Comparison of ENCODE assay signal across 26 mouse cellular contexts in genomic region chr3:79289050-79289449, GRCm38 (mm10). TPM values are rescaled to one million over a fixed set of nuclear protein-coding genes. Genes with fewer than 3 reads are reported as not detected.
DNase-seq lines count a peak whose midpoint lies in the region; ATAC-seq lines count a peak whose summit lies in the region.
"Had no signal": no experiment of that assay in that cellular context is flagged by ENCODE, and none has a peak within 500 bp of the region (broad histone marks: within the 10 kb centered on the region; RNA-seq: fewer than 3 reads in every experiment).

No protein-coding gene starts in this region.

- no peaks in the 10 kb centered on the region for H3K36me3 ChIP-seq in kidney, embryonic 14.5 days (ENCODE audit: control insufficient read depth, insufficient read depth, low read length)
- H3K36me3 ChIP-seq: embryonic facial prominence, embryonic 13.5 days; forebrain, embryonic 12.5 days; heart, embryonic 10.5 days; hindbrain, embryonic 13.5 days had no signal

- no peaks in the 10 kb centered on the region for H3K9me3 ChIP-seq in kidney, embryonic 14.5 days (ENCODE audit: control insufficient read depth, low read length)
- H3K9me3 ChIP-seq: embryonic facial prominence, embryonic 13.5 days; forebrain, embryonic 12.5 days; heart, embryonic 10.5 days; hindbrain, embryonic 13.5 days had no signal

- H3K4me2 ChIP-seq in kidney, embryonic 14.5 days (replicated peaks; ENCODE audit: low read depth, low read length), result no peak overlapping the region
- H3K4me2 ChIP-seq: forebrain, embryonic 12.5 days; hindbrain, embryonic 13.5 days had no signal

- H3K4me3 ChIP-seq in kidney, embryonic 14.5 days (ENCODE audit: low read length), result no peak overlapping the region
- H3K4me3 ChIP-seq: embryonic facial prominence, embryonic 13.5 days; forebrain, embryonic 12.5 days; heart, embryonic 10.5 days; hindbrain, embryonic 13.5 days had no signal

- no peaks in the 10 kb centered on the region for H3K27me3 ChIP-seq in kidney, embryonic 14.5 days (ENCODE audit: control insufficient read depth, insufficient read depth, low read length)

- no peak for ATAC-seq in kidney, embryonic 14.5 days (ENCODE audit: low FRiP score, low TSS enrichment)
- ATAC-seq: activated CD4-positive, CD25-positive, alpha-beta regulatory T cell, adult 4 months; forebrain, embryonic 16.5 days; Patski had no signal

- WGBS in kidney, embryonic 14.5 days, result 74% methylated on average over 3 of the region's 3 CpGs

- H3K9ac ChIP-seq in kidney, embryonic 14.5 days (ENCODE audit: low read depth, low read length), result no peak overlapping the region
- H3K9ac ChIP-seq: embryonic facial prominence, embryonic 13.5 days; forebrain, embryonic 12.5 days; hindbrain, embryonic 13.5 days had no signal

- intact Hi-C loops in left cerebral cortex, postnatal 4 days (cut with DNase I), result loop anchor here (5.0 to 10.0 kb wide), 2 partner anchors 67 to 296 kb away; no protein-coding TSS in a partner anchor

- H3K4me1 ChIP-seq in kidney, embryonic 14.5 days (ENCODE audit: control insufficient read depth, insufficient read depth, low read length), result peaks cover 11% of the 10 kb centered on the region; the same call in 1 of the 2 replicates

- H3K27ac ChIP-seq in kidney, embryonic 14.5 days (ENCODE audit: low read depth, low read length), result no peak overlapping the region
- H3K27ac ChIP-seq: embryonic facial prominence, embryonic 13.5 days; forebrain, embryonic 12.5 days; heart, embryonic 10.5 days; hindbrain, embryonic 13.5 days had no signal

- DNase-seq in layer of hippocampus, adult 11-12 months (ENCODE audit: low spot score), result peak; percentile 43
- no peak for DNase-seq in layer of hippocampus, postnatal 36 days
- DNase-seq in left cerebral cortex, adult 11 months (ENCODE audit: low spot score), result peak; percentile 47
- DNase-seq in left cerebral cortex, postnatal 4 days, result no peak
- DNase-seq in right cerebral cortex, adult 18-20 months, result peak; percentile 61
- DNase-seq in right cerebral cortex, postnatal 14 days, result no peak
- DNase-seq: adrenal gland, postnatal 14 days; cerebellum, adult 18-20 months; cerebellum, adult 9-11 months; cerebellum, postnatal 36 days; gastrocnemius, postnatal 10 days; heart, adult 18-20 months; heart, postnatal 10 days had no signal

RNA-seq across cellular contexts. Expression of gene Rapgef2, which starts 2.7 kb away (rescaled TPM):
- total RNA-seq in layer of hippocampus, postnatal 36 days (2021), result 100 to 1,000 TPM; 155 to 161 TPM
- 10 to 100 TPM; 86.1 to 91.9 TPM for total RNA-seq in left cerebral cortex, postnatal 4 days (2021)
- 6.1 and 9.0 TPM in 2 replicates for polyA plus RNA-seq in kidney, embryonic 14.5 days (2014; fragmentation: Nextera tagmentation; extraction: Ambion mirVana)

RNA-seq across cellular contexts. Expression of gene Gm17359, which starts 47.4 kb away (rescaled TPM):
- not detected for total RNA-seq in layer of hippocampus, postnatal 36 days (2021)
- total RNA-seq in left cerebral cortex, postnatal 4 days (2021), result not detected
- not detected in 2 replicates for polyA plus RNA-seq in kidney, embryonic 14.5 days (2014; fragmentation: Nextera tagmentation; extraction: Ambion mirVana)
- total RNA-seq: adrenal gland, adult 18-20 months; adrenal gland, postnatal 14 days; CH12.LX; gastrocnemius, postnatal 10 days; gastrocnemius, postnatal 4 days; heart, adult 18-20 months; heart, postnatal 10 days; hematopoietic stem cell, adult 5-6 weeks had no signal
- polyA plus RNA-seq: activated CD4-positive, CD25-positive, alpha-beta regulatory T cell, adult 4 months; embryonic facial prominence, embryonic 13.5 days; forebrain, embryonic 12.5 days; forebrain, embryonic 16.5 days; heart, embryonic 10.5 days; heart, embryonic 14.5 days; hindbrain, embryonic 13.5 days; Patski had no signal

Comparison
In these comparisons a context has a peak if more than half of its experiments do, and no peak if none do; other contexts are left out.
1. DNase-seq: peak in layer of hippocampus, adult 11-12 months (single experiment), left cerebral cortex, adult 11 months (single experiment) and right cerebral cortex, adult 18-20 months (single experiment); none in layer of hippocampus, postnatal 36 days (0 of 2), left cerebral cortex, postnatal 4 days (single experiment) and right cerebral cortex, postnatal 14 days (single experiment).